In the genomic region with DNA sequence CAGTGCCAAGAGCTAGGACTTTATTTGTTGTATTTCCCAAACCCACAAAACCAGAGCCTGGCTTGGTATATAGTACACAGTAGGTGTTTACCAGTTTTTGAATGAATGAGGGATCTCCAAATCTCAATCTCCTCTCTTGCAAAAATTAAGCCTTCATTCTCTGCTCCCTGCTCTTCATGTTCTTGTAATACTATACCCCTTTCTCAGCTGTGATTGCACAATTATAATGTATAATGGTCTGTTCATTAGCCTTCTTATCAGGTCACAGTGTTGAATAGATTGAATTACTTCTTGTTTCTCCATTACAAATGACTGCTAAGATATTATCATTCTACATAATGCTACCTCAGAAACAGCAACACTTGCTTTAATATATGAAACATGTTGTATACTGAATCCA, we compare ENCODE assay signal across 26 mouse cellular contexts.
"Had no signal": no experiment of that assay in that cellular context is flagged by ENCODE, and none has a peak within 500 bp of the region (broad histone marks: within the 10 kb centered on the region; RNA-seq: fewer than 3 reads in every experiment).

No protein-coding gene starts in this region.

- H3K36me3 ChIP-seq: embryonic facial prominence, embryonic 10.5 days; embryonic facial prominence, embryonic 12.5 days; embryonic facial prominence, embryonic 13.5 days; embryonic facial prominence, embryonic 15.5 days; forebrain, embryonic 10.5 days; forebrain, embryonic 12.5 days; forebrain, embryonic 15.5 days had no signal

- DNase-seq: cerebellum, adult 8-10 months; cerebellum, adult 9-10 months; cerebellum, adult 9-11 months; cerebellum, postnatal 10 days; cerebellum, postnatal 14 days; cerebellum, postnatal 25 days; cerebellum, postnatal 36 days; embryo, embryonic 11 days; forebrain, postnatal 0 days; gastrocnemius, adult 2 months; gastrocnemius, postnatal 10 days; gastrocnemius, postnatal 14 days; gastrocnemius, postnatal 25 days; gastrocnemius, postnatal 36 days; heart, adult 11 months; heart, adult 18-20 months; heart, adult 2 months had no signal

- H3K4me3 ChIP-seq: embryonic facial prominence, embryonic 10.5 days; embryonic facial prominence, embryonic 12.5 days; embryonic facial prominence, embryonic 13.5 days; embryonic facial prominence, embryonic 15.5 days; erythroblast, embryonic 14.5 days; forebrain, embryonic 10.5 days; forebrain, embryonic 12.5 days; forebrain, embryonic 13.5 days; forebrain, embryonic 15.5 days; gastrocnemius, adult 2 months; heart, adult 2 months had no signal

- H3K27me3 ChIP-seq: embryonic facial prominence, embryonic 12.5 days; embryonic facial prominence, embryonic 13.5 days; embryonic facial prominence, embryonic 15.5 days; forebrain, embryonic 12.5 days; forebrain, embryonic 13.5 days; forebrain, embryonic 15.5 days had no signal

- H3K4me2 ChIP-seq: embryonic facial prominence, embryonic 12.5 days; embryonic facial prominence, embryonic 13.5 days; embryonic facial prominence, embryonic 15.5 days; forebrain, embryonic 12.5 days; forebrain, embryonic 13.5 days; forebrain, embryonic 15.5 days had no signal
